Mouse (Mus musculus): Measurements from ENCODE around the gene F2rl2. TPM values are rescaled to one million over a fixed set of nuclear protein-coding genes. Genes with fewer than 3 reads are reported as not detected.

The F2rl2 gene
- polyA plus RNA-seq (2015; fragmentation: Illumina TruSeq; extraction: RNeasy Lipid Tissue Mini Kit (QIAGEN cat#74804); ENCODE audit: insufficient read depth, low read depth, low replicate concordance), result not detected

DNA sequence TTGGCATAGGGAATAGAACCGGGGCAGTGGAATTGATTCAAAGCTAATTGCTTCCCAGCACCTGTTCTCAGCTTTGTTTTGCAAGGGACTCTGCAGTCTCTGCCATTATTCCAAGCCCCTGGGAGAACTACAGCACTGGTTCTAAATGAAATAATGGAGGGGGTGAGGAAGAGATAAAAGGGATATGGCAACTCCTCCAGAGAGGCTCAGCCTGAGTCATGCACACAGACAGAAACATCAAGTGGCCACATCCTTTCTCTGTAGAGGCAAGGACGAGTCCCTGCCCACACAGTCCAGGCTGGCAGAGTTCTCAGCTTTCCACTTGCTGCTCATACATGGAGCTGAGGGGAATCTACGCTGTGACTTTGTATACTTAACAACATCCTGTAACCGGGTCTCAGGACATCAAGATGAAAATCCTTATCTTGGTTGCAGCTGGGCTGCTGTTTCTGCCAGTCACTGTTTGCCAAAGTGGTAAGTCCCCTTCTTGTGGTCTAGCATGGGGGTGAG lies at the start of gene F2rl2:
F2rl2 (plus strand) TSS at position 200 of the 510 bp plus-strand sequence.

Other genes starting within 250 kb of the F2rl2 start
- not detected for gene S100z, start 218.1 kb upstream of the F2rl2 start, polyA plus RNA-seq (2015; fragmentation: Illumina TruSeq; extraction: RNeasy Lipid Tissue Mini Kit (QIAGEN cat#74804); ENCODE audit: insufficient read depth, low read depth, low replicate concordance)
- gene F2rl1, start 171.6 kb upstream of the F2rl2 start, polyA plus RNA-seq (2015; fragmentation: Illumina TruSeq; extraction: RNeasy Lipid Tissue Mini Kit (QIAGEN cat#74804); ENCODE audit: insufficient read depth, low read depth, low replicate concordance), result 1.6 TPM
- gene F2r, start 78.4 kb upstream of the F2rl2 start, polyA plus RNA-seq (2015; fragmentation: Illumina TruSeq; extraction: RNeasy Lipid Tissue Mini Kit (QIAGEN cat#74804); ENCODE audit: insufficient read depth, low read depth, low replicate concordance), result 4.3 TPM
- gene Iqgap2, start 195.1 kb downstream of the F2rl2 start, polyA plus RNA-seq (2015; fragmentation: Illumina TruSeq; extraction: RNeasy Lipid Tissue Mini Kit (QIAGEN cat#74804); ENCODE audit: insufficient read depth, low read depth, low replicate concordance), result 3.7 TPM